Mouse (Mus musculus): ENCODE results near the gene Olfr1402.

Olfr1402 gene

GRCm38 (mm10) chr3:97421920-97422319, at the start of gene Olfr1402:
Olfr1402 (minus strand) TSS chr3:97422020.
- no peak for DNase-seq (ENCODE audit: low read depth, low spot score)

- DNase-seq (ENCODE audit: low read depth, low spot score) = no peak
Observed at GRCm38 (mm10) chr3:97455286-97455685, 33.5 kb upstream of the Olfr1402 start.

GRCm38 (mm10) chr3:97438619-97439018, 16.8 kb upstream of the Olfr1402 start:
- no peak for DNase-seq (ENCODE audit: low read depth, low spot score)

DNA sequence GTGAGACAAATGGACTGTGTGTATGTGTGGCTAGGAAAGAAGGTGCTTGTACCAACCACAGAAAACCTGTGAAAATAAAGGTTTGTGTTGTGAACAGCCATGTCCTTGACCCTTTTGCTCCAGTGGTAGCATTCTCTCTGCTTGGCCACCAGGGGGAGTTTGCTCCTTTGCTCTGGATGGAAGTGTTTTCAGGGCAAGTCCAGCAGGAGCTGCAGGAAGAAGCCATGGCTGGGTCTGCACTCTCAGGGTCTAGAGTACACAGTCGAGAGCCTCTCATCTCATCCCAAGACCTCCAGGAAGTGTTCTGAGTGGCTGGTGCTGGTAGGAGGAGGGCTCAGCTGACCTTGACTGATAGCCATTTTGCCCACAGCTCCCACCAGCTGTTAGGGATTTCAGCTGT, 27.5 kb downstream of the Olfr1402 start:
- peak; percentile 52 for DNase-seq (ENCODE audit: low read depth, low spot score)

DNA sequence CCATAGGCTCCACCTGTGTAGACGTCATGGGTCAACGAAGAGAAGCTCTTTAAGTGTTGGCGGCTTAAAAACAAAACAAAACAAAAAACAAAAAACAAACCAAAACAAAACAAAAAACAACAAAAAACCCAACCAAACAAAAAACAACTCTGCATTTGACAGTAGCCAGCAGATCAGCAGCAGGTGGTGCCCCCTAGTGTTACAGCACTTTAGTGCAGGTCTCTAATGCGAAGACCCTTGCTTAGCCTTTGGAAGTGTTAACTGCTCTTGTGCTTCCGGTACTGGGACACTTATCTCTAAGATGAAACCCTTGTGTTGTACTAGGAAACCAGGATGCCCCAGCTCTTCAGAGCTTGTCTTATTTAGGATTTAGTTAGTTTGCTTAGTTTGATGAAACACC, 28.7 kb downstream of the Olfr1402 start:
- DNase-seq (ENCODE audit: low read depth, low spot score) = peak; percentile 34

- no peak for DNase-seq (ENCODE audit: low read depth, low spot score)
Observed at GRCm38 (mm10) chr3:97370382-97370781, 51.4 kb downstream of the Olfr1402 start.

DNA sequence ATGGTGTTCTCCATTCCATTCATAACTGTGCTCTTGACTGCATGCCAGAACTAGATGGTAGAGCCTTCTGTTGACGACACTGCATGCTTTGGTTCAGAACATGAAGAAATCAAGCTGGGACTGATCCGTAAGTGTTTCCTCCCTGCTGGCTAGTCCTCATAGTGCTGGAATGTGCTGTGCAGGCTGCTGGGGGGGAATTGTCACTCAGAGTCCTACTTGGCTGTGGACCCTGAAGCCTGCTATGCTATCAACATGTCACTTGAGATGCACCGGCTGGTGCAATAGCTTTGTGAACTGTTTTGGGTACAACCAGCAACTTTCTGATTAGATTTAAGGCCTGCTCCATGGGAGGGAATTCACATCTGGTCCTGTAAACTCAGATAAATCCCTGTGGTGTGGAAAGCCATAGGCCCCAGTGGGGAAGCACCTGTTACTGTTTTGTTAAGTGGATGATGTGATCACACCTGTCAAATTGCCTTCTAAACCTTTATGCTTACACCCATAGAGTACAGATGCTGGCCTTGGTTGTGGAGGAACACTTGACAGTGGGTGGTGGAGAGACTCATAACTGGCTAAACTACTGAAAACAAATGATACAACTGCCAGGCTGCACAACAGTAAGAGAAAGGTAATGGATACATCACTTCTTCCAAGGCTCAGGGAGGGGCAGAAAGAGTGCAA, 58.3 kb downstream of the Olfr1402 start:
- DNase-seq (ENCODE audit: low read depth, low spot score) = no peak

DNA sequence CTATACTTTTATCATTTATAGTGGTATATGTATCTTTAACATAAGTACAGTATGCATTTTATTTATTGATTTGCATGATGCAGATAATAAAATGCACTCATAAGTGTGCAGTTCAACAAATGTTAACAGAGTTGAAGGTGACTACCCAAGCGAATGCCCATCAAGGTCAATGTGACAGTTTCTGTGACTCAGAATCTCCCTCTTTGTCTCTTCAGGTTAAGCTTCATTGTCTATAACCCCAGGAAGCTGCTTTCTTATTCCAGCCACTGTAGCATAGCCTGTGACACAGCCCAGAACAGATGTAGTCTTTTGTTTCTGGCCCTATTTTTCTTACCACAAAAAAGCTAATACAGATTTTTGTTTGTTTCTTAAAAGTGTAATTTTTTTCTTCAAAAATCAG, 63.4 kb downstream of the Olfr1402 start:
- DNase-seq (ENCODE audit: low read depth, low spot score) = no peak
